Mouse (Mus musculus) forebrain, embryonic 11.5 days (tissue): ENCODE data around the gene Ap4m1. TPM values are rescaled to one million over a fixed set of nuclear protein-coding genes. Genes with fewer than 3 reads are reported as not detected.

ENCODE experiments used
- microRNA counts: library from miRNA; unstranded; fragments of <30 nt; microRNA quantifications from one replicate; lab custom pipeline; 2015
- microRNA-seq: library from miRNA; unstranded; fragments of <30 nt; microRNA quantifications from one replicate; pipeline ENCODE4, GENCODE M21; 2016; ENCODE audit not compliant: insufficient number of aligned reads
- polyA plus RNA-seq: library from polyadenylated mRNA; unstranded; fragments of >200 nt; fragmentation: Nextera tagmentation; extraction: Ambion mirVana; gene quantifications from 2 replicates; pipeline ENCODE4 v1.2.1, GENCODE M21; 2014

The Ap4m1 gene
- polyA plus RNA-seq, 1 experiment from 2014 or later, result 24.1 TPM

MicroRNAs within 50 kb of the gene (microRNA counts, 519-probe panel; counts per million panel counts)
- microRNA mmu-miR-106b (lab: Ali Mortazavi, UCI), result 6,478 counts per million, percentile 87 among the panel's probes with 10 or more counts
- microRNA mmu-miR-25 (lab: Ali Mortazavi, UCI), result 7,299 counts per million, percentile 95 among the panel's probes with 10 or more counts
- microRNA mmu-miR-93 (lab: Ali Mortazavi, UCI), result 6,665 counts per million, percentile 90 among the panel's probes with 10 or more counts

Small RNAs within 50 kb of the gene (microRNA-seq; reads per million reads assigned to microRNA genes)
- gene Mir106b, result 19,071 reads per million, percentile 97 among the genes with 10 or more reads in this experiment
- 1,250 reads per million, percentile 70 among the genes with 10 or more reads in this experiment for gene Mir25
- gene Mir93, result 20,863 reads per million, percentile 98 among the genes with 10 or more reads in this experiment

Other genes with a start within 250 kb of the Ap4m1 start
- gene Gjc3, start 208.9 kb upstream of the Ap4m1 start, polyA plus RNA-seq, result not detected in 2 replicates
- gene Azgp1, start 190.5 kb upstream of the Ap4m1 start, polyA plus RNA-seq, result not detected in 2 replicates
- gene Smok3a, start 150.7 kb upstream of the Ap4m1 start, polyA plus RNA-seq, result not detected in 2 replicates
- gene Smok3b, start 150.6 kb upstream of the Ap4m1 start, polyA plus RNA-seq, result not detected in 2 replicates
- not detected in 2 replicates for gene Smok3c, start 118.8 kb upstream of the Ap4m1 start, polyA plus RNA-seq
- gene Zkscan1, start 86.9 kb upstream of the Ap4m1 start, polyA plus RNA-seq, result 34.0 and 34.2 TPM in 2 replicates
- gene Zscan21, start 55.1 kb upstream of the Ap4m1 start, polyA plus RNA-seq, result 106 and 112 TPM in 2 replicates
- gene Zfp113, start 16.3 kb upstream of the Ap4m1 start, polyA plus RNA-seq, result 35.2 and 39.9 TPM in 2 replicates
- gene Cops6, start 10.9 kb upstream of the Ap4m1 start, polyA plus RNA-seq, result 248 and 275 TPM in 2 replicates
- 370 and 373 TPM in 2 replicates for gene Mcm7, start 420 bp downstream of the Ap4m1 start, polyA plus RNA-seq
- 150 and 155 TPM in 2 replicates for gene Taf6, start 15.4 kb downstream of the Ap4m1 start, polyA plus RNA-seq
- 49.8 and 56.6 TPM in 2 replicates for gene Cnpy4, start 15.5 kb downstream of the Ap4m1 start, polyA plus RNA-seq
- 9.0 and 10.9 TPM in 2 replicates for gene Mblac1, start 22.3 kb downstream of the Ap4m1 start, polyA plus RNA-seq
- not detected in 2 replicates for gene Nxpe5, start 53.9 kb downstream of the Ap4m1 start, polyA plus RNA-seq
- 38.6 and 39.9 TPM in 2 replicates for gene Lamtor4, start 83.5 kb downstream of the Ap4m1 start, polyA plus RNA-seq
- 9.3 and 11.8 TPM in 2 replicates for gene BC037034, start 92.0 kb downstream of the Ap4m1 start, polyA plus RNA-seq
- 1.7 and 4.6 TPM in 2 replicates for gene Gal3st4, start 100.8 kb downstream of the Ap4m1 start, polyA plus RNA-seq
- gene Gm43720, start 108.0 kb downstream of the Ap4m1 start, polyA plus RNA-seq, result 0.05 and 0.08 TPM in 2 replicates
- gene Gpc2, start 108.0 kb downstream of the Ap4m1 start, polyA plus RNA-seq, result 14.7 and 17.6 TPM in 2 replicates
- gene Stag3, start 108.2 kb downstream of the Ap4m1 start, polyA plus RNA-seq, result 5.4 and 5.7 TPM in 2 replicates
- gene Pvrig, start 170.0 kb downstream of the Ap4m1 start, polyA plus RNA-seq, result not detected in 2 replicates